Mouse (Mus musculus) lung, adult 10 weeks (tissue): ENCODE results near the gene Fbp1. TPM values are rescaled to one million over a fixed set of nuclear protein-coding genes. Genes with fewer than 3 reads are reported as not detected.

Experiments used
- polyA plus RNA-seq: library from polyadenylated mRNA; stranded (reverse); fragments of 350-450 nt; fragmentation: Illumina TruSeq; extraction: RNeasy Lipid Tissue Mini Kit (QIAGEN cat#74804); gene quantifications from one replicate; pipeline ENCODE4 v1.2.3, GENCODE M21; 2014; ENCODE audit warnings: low read depth, low replicate concordance; ENCODE audit not compliant: insufficient read depth

The Fbp1 gene
- polyA plus RNA-seq, result 0.76 TPM

GRCm38 (mm10) chr13:62887712-62888441, at the start of gene Fbp1:
Gene Fbp1, minus strand, starts transcription at chr13:62888282.

GRCm38 (mm10) chr13:62857941-62858915, 29.9 kb downstream of the Fbp1 start, which contains the start of gene Fbp2:
Gene Fbp2, minus strand, starts transcription at chr13:62858422.

Other genes starting within 250 kb of the Fbp1 start
- gene Platr25, start 127.6 kb downstream of the Fbp1 start, polyA plus RNA-seq, result 5.5 TPM
- gene Gm5141, start 102.5 kb downstream of the Fbp1 start, polyA plus RNA-seq, result 1.2 TPM
- 0.93 TPM for gene Fbp2, start 29.9 kb downstream of the Fbp1 start, polyA plus RNA-seq
- 85.8 TPM for gene 2010111I01Rik, start 76.6 kb upstream of the Fbp1 start, polyA plus RNA-seq